Mouse (Mus musculus) layer of hippocampus, postnatal 36 days (tissue): Measurements from ENCODE around the gene Gbgt1. TPM values are rescaled to one million over a fixed set of nuclear protein-coding genes. Genes with fewer than 3 reads are reported as not detected.
"Not testable (repeated sequence)": the region's sequence is repeated elsewhere in the genome, so short reads cannot be mapped to it uniquely, and the experiment has no call there.

Experiments used
- DNase-seq, 2 experiments: peaks; one replicate each; pipeline ENCODE4 v3.0.0; 2022
- total RNA-seq, 2 experiments: library from RNA; stranded (reverse); gene quantifications; 2 replicates each; pipeline ENCODE4 v1.2.3; 2021

Gene Gbgt1
- total RNA-seq, 2 experiments from 2014 or later, result 1.2 to 1.8 TPM

DNA sequence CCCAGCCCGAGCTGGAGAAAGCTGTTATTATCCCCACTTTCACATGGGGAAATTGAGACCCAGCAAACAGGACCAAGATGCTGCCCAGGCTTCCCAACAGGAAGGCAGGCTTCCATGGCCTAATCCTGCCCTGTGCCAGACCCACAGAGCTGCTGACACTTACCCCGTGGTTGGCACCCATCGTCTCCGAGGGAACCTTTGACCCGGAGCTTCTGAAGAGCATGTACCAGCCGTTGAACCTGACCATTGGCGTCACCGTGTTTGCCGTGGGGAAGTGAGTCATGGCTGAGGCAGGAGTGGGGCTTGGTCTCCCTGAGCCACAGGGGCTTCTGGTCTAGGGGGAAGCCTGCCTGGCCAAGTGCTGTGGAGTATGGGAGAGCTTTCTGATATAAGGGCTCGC lies 6.3 kb downstream of the Gbgt1 start:
- no peak for DNase-seq

DNA sequence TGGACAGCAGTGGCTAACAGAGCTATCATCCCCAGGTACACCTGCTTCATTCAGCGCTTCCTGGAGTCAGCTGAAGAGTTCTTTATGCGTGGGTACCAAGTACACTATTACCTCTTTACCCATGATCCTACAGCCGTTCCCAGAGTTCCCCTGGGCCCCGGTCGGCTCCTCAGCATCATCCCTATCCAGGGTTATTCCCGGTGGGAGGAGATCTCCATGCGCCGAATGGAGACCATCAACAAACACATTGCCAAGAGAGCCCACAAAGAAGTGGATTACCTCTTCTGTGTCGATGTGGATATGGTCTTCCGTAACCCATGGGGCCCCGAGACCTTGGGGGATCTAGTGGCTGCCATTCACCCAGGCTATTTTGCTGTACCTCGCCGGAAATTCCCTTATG lies 8.0 kb downstream of the Gbgt1 start:
- DNase-seq, result no peak

DNA sequence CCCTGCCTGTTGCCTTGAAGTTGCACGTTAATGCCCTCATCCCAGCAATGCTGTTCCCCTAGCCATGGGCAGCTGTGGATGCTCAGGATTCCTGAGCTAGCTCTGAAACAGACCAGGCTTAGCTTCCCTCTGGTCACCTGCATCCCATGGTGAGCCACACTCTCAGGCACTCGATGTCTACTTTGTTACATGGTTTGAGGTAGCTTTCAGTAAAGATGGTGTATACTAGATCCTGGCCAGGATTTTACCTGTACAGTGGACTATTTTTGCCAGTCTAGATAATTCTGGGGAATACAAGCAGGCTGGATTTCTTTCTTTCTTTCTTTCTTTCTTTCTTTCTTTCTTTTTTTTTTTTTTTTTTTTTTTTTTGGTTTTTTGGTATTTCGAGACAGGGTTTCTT lies 9.1 kb downstream of the Gbgt1 start, which contains the start of gene Gm10134:
TSS of gene Gm10134 (plus strand) at position 301 of the 400 bp plus-strand sequence.
- no peak for DNase-seq

DNA sequence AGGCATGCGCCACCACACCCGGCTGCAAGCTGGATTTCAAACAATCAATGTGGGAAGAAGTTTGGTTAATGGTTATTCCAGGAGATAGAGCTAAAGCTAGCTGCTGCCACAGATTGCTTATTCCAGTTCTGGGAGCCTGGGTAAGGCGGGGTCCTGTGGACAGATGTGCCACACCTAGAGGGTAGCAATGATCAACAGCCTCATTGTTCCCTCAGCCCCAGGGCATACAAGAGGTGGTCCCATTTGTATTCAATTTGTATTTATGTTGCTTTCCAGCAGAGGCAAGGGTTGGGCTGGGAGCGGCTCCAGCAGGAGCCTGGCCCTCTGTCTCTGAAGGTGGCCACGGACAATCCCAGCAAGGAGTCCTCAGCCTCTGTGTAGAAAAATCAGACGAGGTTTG lies 9.6 kb downstream of the Gbgt1 start:
- no peak for DNase-seq

DNA sequence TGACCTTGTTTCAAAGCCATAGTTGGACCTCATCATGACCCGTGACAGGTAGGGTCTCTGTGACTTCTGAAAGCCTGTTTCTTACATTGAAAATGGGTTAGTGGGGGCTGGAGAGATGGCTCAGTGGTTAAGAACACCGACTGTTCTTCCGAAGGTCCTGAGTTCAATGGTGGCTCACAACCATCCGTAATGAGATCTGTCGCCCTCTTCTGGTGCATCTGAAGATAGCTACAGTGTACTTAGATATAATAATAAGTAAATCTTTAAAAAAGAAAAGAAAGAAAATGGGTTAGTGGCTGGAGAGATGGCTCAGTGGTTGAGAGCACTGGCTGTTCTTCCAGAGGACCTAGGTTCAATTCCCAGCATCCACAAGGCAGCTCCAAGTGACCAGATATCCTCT lies 14.9 kb downstream of the Gbgt1 start:
- not testable (repeated sequence) for DNase-seq

DNA sequence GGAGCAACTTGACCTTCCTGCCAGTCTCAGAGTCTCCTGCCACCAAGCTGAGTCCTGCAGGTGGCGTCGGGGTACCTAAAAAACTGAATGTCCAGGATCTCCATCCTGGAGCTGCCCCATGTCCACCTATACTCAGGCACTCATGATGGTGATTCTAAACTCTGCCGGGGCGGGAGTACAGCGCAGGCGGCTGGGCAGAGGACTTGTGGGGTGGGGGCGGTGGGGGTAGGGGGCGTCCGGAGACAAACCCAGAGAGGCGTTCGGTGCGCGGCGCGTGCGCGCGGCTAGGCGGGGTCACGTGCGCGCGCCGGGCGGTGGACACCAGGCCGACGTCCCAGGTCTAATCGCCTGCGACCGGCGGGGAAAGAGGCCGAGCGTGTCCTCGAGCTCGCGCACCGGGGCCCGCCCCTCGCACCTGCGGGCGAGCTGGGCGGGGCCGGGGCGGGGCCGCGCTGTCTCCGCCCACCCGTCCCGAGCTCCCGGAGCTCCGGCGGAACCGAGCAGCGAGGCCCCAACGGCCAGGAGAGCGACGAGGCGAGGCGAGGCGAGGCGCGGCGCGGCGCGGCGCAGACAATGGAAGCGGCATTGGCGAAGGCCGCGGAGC lies 16.2 kb downstream of the Gbgt1 start, which contains the start of gene Ralgds:
TSS of gene Ralgds (plus strand) at position 328 of the 604 bp plus-strand sequence.
- peak in 1 of 2 experiments; percentile 46 for DNase-seq

DNA sequence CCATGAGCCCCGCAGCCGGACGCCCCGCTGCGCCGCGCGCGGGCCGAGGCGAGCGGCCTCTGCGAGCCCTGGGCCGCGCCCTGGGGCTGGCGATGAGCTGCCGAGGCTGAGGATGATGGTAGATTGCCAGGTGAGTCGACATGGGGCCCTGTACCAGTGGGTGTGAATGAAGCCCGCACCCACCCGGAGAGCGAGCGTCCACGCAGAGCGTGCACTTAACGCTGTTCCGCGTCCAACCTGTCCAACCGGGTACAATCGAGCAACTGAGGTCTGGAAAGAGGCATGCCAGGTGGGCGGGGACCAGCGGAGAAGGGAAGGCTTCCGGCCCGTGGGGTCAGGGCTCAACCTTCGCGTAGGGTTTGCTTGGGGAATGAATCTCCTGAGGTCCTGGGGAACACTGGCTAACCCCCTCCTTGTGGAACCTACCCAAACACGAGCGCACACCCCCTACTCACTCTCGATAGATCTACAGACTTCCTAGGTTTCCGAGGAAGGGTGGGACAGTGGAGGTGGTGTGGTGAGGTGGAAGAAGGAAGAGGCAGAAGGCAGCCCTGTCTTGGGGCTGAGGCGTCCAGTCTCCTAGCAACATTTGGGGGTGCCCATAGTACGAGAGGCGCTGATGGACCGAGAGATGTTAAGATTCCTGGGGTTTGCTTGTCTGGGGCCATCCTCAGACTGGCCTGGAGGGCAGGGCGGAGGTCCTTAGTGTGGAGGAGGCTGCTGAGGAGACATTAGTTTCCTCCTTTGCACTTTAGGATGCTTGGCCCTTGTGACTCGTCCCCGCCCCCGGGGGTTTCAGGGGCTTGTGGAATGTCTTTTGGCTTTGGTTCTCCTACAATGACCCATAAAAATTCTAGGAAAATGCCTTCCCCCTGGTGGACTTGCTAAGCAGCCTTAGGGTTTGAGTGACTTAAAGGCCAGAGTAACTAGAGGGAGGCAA lies 17.0 kb downstream of the Gbgt1 start:
- DNase-seq, result peak in 1 of 2 experiments; percentile 40

DNA sequence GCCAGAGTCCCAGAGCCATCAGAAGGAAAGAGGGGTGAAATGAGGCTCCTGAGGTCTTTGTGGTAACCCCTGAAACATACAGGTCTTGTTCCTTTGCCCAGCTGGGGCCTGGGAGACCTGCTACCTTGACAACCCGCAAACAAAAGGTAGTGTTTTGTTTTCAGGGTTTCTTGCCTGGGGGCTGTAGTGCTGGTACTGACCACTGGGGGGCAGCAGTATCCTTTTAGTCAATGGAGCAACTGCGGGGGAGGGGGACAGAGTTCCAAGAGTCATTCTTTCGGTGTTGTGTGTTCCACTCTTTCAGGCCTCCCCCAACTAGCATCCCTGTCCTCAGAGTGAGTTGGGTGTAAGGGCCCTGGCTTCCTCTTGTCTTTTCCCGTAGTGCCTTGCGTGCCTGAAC lies 17.8 kb downstream of the Gbgt1 start:
- peak; percentile 81 to 85 for DNase-seq

DNA sequence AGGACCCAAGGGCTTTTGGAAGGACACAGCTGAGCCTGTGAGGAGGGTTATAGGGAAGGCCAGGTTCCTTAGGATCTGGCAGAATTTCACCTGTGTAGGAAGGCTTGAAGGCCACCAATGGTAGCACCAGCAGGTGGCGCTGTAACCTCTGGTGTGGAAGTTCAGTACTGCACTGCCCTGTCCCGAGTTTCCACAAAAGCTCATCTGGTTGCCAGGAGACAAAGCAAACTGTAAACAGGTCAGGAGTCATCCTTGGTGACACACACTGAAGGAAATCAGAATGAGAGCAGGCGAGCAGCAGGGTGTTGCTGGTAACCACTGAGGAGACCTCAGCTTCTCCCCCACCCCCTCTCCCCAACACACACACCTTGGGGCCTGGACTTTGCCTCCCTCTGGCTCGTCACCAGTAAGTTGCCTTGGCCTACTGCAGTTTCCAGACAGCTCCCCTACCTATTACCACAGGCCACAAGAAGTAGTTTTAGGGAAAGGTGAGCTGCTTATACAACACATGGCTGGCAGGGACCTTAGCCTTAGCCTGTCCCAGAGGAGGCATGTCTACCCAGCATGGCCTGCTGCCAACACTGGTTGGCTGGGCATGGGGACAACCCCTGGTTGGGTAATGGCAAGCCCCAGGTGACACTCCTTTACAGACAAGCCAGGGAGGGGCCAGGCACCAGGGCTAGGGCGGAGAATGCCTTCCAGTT lies 20.7 kb downstream of the Gbgt1 start:
- DNase-seq, result peak in 1 of 2 experiments; percentile 46

DNA sequence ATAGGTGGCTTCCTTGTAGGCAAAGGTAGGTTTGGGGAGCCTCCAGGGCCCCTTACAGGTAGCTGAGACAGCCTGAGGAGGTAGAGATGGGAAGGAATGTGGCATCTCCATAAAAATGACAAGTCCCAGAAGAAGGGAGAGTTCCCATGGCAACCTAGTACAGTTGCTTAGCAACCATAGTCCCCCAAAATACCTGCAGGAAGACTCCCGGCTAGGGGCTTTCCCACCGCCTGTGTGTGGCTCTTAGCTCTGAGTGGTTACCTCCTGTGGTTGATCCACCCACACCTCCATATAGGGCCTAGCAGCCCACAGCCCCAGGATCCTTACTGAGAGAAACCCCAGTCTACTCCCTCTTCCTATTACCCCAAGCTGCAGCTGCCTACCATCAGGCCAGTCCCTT lies 21.5 kb downstream of the Gbgt1 start:
- peak in 1 of 2 experiments; percentile 45 for DNase-seq

DNA sequence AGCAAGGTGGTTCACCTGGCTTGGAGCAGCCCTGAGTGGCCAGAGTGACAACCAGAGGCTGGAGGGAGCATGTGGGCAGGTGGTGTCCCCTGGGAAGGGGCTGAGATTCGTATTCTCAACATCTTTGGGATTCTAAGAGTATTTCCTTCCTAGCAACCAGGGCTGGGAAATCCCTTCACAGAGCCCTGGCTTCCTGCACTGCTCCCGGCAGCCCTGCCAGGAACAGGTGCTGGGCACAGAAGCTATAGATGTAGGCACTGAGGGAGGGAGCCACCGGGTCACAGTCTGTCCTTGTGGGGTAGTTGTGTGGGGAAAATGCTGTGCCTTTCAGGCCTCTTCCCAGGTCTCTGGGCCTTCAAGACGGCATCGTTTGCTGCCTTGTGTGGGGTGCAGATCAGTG lies 23.9 kb downstream of the Gbgt1 start:
- DNase-seq, result no peak

DNA sequence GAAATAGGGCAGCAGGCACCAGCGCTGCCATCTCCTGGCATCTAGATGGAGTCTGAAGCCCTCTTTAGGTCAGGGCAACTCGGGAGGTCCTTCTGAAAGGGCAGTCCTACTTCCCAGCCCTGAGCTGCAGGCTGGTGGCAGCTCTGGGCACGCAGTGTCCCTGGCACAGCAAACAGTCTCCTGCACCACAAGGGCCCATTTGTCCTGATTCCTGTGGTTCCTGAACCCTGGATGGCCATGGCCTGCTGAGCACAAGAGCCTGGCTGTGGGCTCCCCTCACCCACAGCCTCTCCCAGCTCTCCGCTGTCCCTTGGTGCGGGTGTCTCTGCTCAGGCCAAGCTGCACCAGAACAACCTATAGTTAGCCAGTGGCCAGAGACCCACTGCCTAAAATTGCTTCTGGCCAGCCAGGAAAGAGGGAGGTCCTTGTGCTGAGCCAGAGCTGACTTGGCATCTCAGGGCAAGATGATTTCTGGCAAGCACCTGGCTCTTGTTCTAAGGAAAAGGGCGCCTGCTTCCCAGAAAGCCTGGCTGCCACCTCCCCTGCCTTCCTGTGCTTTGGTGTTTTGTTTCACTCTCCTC lies 25.0 kb downstream of the Gbgt1 start:
- DNase-seq, result peak; percentile 71 to 82

DNA sequence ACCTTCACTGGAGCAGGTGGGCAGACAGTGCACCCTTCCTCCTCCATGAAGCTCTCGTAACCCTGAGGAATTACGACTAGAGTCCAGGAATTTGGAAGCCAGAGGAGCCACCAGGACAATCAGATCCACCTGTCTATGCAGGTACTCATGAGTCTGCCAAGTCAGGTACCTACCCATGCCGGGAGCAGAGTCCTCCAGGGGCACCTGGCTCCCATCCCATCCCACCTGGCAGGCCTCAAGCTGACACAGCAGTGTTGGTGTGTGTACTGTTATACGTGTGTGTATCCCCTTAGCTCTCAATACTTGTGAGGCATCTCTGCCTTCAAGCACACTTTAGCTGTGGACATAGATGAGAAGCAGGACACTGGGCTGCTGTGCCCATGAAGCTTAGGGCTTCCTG lies 25.5 kb downstream of the Gbgt1 start:
- DNase-seq, result peak in 1 of 2 experiments; percentile 11

DNA sequence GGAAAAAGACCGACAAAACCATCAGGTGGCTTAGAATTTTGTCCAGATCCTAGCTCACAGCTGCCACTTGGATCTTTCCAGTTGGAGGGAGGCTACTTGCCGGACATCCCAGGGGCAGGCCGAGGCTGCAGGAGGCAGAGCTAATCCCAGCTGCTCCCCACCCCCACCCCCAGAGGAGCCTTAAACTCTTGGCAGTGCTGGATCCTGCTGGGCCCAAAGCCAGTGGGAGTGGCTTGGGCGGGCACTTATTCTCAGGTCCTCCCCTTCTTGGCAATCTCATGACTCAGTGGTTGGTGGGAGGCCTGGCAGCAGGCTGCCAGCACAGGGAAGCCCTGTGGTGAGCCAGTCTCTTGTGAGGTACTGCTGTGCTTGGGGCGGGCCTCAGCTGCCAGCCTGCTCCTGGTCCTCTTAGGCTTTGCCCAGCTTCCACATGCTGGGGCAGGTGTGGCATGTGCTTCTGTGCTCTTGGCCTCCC lies 27.0 kb downstream of the Gbgt1 start:
- peak; percentile 90 for DNase-seq

DNA sequence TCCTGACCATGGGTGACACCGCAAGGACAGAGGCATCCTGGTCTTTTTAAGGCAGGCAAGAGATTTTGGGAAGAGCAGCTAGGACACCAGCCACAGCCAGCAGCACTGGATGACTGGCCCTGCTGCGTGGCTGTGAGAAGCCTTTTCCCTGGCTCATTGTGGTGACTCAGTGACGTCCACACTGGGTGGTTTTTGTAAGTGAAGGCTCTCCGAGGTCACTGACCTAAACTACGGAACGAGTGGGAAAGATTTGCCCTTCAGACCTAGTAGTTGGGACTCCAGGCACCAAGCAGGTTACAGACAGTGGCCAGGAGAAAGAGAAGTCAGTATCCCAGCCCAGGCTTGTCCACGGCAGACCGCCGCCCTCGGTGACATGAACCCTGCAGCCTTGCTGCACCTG lies 27.7 kb downstream of the Gbgt1 start:
- DNase-seq, result no peak

DNA sequence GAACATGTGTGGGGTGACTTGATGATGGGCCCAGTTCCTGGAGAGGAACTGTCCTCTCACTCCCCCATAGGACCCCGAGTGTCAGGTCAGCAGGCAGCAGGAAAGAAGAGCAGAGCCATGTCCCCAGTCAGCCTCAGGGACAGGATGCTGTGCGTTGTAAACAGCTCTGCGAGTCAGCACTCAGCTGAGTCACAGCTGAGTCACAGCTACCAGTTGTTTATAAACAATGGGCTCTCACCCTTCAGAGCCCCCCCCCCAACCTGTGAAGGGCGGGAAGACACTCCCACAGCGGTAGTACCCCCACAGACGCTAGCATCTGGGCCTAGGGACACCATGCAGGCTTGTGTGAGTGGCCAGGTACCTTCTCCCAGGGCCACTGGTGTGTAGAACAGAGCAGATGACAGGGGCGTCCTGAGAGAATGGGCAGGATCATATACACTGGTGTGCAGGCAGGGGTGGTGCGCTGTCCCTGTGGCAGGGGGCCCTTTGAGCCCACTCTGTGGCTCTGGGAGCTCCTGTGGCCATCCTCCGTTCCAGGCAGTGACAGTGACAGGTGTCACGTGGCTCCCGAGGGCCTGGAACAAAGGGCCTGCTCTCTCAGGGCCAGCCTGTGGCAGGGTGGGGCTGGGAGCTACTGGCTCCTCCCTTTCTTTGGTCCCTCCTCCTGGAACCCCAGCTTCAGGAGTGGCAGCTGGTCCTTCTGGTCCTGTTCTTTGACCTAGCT lies 28.7 kb downstream of the Gbgt1 start:
- peak in 1 of 2 experiments; percentile 68 for DNase-seq

DNA sequence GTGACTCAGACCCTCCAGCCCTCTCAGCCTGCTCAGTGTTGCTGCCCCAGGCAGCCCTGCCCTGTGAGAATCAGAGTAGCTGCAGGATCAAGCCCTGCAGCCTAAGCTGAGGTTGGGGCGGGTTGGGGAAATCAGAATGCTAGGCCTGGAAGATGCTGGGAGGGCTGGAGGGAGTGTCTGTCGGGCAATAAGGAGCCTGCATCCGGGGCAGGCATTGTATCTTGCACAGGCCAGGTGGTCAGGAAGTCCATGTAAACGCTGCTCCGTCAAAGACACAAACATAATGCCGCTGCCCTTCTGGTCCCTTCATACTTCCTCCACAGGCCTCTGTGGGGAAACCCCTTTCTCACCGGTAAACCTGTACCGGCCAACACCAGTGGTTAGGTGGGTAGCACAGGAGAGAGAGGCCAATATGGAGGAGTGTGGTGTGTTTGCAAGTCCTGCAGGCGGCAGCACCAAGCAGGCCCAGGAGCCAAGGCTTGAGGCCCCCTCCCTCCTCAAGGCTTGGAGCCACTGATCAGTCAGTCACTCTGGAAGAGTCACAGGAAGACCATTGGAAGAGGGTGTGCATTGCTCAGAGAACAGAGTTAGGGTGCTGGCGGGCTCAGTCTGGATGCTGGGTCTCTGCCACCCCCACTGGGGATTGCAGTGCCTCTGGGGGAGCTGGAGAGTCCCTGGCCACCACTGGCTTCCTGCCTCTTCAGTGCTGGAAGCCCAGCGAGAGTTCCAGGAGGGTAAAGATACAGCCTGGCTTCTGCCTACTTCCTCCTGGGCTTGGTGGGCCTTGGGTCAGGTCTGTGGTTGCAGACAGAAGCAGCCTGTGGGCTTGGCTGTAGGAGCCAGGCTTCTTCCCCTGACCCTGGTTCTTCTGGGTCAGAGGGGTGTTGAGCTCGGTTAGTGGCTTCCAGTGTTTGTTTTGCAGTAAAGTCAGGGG lies 29.5 kb downstream of the Gbgt1 start:
- no peak for DNase-seq

DNA sequence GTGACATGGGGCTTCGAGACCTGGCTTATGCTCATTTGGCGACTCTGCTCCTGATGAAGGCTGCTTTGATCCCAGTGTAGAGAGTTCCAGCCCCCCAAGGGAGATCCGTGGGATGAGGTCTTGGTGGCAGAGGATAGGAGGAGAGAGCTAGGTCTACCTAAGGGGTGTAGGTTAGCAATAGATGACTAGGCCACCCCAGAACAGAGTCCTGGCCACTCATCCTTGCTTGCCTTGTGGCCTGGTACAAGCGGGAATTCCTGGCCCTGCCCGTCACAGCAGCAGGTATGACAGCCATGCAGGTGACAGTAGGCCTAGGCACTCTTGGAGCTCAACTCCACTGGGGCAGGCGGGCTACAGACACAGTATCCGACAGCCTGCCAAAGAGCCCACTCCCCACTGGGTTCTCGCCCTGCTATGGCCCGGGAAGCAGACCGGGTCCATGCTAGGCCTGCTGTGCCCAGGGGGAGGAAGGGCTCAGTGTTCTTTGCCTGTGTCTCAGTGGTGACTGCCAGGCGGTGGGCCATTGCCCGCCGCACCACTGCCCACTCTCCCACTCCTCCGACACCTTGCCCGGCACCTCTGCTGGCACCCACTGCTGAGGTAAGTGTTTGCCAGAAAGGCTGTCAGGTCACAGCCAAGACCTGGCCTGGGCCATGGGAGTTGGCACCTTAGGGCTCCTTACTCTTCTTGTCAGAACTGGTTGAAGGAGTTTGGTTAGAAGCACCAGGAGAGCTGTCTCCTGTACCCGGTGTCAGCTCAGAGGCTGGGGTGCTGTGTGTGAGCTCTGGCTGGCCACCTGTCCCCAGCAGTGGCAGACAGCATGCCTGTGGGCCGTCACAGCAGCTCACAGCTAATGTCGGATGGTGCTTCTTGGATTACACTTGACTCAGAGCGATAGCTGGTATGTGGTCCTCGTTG lies 31.0 kb downstream of the Gbgt1 start:
- no peak for DNase-seq

DNA sequence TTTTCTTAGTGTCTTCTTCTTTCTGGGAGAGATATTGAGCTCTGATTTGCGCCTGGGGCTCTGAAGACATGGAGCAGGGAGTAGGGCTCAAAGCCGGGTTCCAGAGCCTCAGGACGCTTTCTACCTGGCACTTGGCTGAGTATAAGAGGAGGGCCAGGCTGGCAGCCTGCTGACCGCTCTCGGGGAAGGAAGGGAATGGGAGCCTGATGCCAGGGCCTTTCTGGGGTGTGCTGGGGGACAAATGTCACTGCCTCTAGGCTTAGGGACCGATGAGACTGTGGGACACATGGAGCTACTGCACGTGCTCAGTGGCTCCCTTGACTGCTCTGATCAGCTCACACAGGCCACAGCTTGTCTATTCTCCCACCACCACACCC lies 31.7 kb downstream of the Gbgt1 start:
- DNase-seq, result no peak

DNA sequence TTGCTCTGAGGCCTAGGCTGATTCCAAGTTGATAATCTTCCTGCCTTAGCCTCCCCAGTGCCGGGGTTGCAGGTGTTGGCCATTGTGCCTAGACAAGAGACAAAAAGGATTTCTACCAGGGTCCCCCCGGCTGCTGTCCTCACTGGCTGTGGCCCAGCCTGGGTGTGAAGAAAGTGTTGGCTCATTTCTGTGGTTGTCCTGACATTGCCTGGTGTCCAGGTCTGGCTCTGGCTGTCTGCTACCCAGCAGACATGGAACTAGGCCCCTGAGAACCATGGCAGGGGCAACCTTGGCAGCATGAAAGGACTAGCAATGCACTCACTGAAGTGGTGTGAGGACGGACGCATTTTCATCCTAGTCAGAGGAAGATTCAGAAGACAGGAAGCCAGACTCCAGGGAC lies 33.2 kb downstream of the Gbgt1 start:
- DNase-seq, result no peak
